Mouse (Mus musculus) left cerebral cortex, postnatal 14 days (tissue): Measurements from ENCODE around the gene Dab1. TPM values are rescaled to one million over a fixed set of nuclear protein-coding genes. Genes with fewer than 3 reads are reported as not detected.

ENCODE experiments used
- DNase-seq, 2 experiments: peaks; one replicate each; pipeline ENCODE4 v3.0.0; 2021 to 2022; ENCODE audit warnings: low spot score in 2 of 2, mixed read lengths in 1 of 2
- intact Hi-C: fragments of 180-260 bp; cut with DNase I; formaldehyde crosslinking; loops from one replicate; pipeline ENCODE4 v1.15.1; 2025
- total RNA-seq, 2 experiments: library from RNA; stranded (reverse); gene quantifications; 2 replicates each; pipeline ENCODE4 v1.2.3; 2021

Gene Dab1
- total RNA-seq, 2 experiments from 2014 or later, result 92.3 to 101 TPM

- peak; percentile 57 to 69 for DNase-seq
- intact Hi-C loops, result loop anchor here (10.0 kb wide), 1 partner anchor 292 kb away; no protein-coding TSS in a partner anchor
These were observed 1037.6 kb downstream of the Dab1 start for GRCm38 (mm10) chr4:104656728-104657127.

DNA sequence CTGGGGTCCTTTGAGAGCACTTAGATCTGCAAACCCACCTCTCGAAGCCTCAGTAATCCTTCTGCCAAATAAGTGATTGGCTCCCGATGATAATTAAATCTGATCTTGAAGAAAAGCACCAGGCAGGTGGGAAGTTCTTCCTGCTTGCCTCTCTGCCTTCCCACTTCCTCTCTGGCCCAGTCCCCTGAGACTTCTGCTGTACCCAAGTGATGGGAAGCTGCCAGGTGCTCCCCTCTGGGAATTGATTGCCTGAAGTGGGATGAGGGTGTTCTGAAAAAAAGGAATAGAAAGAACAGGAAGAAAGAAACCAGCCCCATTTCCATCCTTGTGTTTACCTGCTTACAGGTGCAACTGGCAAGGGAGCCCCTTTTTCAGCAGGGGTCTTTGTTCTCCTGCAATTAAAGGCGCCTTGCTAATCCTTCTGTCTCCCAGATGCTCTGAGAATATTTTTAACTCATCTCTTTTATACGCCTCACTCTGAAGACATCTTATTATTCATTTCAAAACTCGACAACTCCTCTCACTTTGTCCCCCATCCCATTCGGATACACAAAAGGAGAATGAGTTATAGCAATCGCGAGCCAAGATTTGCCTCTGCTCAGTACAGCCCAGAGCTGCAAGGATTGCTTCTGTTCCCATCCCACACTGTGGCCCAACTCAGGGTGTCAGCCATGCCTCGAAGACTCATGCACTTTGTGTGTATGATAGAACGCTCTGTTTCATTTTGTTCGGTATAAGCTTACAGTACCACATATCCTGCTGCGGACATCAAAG, 1043.9 kb downstream of the Dab1 start:
- peak in 1 of 2 experiments; percentile 59 for DNase-seq
- intact Hi-C loops, result no loop called here

DNA sequence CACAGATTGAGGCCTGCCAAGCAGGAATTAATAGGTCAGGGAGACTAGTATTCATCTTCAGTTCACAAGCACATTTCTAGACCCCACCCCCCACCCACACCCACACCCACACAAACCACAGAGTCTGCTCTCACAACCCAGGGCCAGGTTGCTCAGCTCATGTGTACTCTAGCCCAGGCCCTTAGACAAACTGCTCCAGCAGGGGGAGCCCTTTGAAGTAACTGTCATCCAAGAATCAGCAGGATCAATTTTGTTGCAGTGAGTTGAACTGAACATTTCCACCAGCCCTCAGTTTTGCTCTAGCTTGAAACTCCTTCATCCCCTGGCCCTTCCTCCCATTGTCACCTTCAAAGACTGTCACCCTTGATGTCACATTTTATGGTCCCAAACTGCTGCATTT, 1046.4 kb downstream of the Dab1 start:
- intact Hi-C loops, result no loop called here
- peak; percentile 50 to 69 for DNase-seq

GRCm38 (mm10) chr4:104666831-104667551, 1047.8 kb downstream of the Dab1 start:
- intact Hi-C loops, result no loop called here
- no peak for DNase-seq

- DNase-seq, result no peak
- intact Hi-C loops, result no loop called here
These were observed 1048.9 kb downstream of the Dab1 start for GRCm38 (mm10) chr4:104668061-104668460.

DNA sequence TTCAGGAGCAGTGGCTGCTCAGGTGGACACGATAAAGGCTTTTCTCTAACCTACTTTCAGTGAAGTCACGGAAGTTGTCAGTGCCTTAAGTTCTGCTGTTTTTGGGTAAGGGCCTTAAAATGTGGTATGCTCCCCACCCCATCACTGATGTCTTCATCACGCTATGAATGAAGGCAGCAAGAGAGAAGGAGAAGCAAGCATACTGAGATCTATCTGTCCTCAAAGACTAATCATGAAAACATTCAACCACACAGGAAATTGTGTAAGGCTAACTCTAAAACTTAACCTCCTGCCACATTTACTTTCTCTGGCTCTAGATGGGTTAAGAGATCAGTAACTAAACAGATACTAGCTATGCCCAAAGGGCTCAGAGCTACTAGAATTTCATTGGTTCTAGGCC, 1050.2 kb downstream of the Dab1 start:
- intact Hi-C loops, result no loop called here
- no peak for DNase-seq

DNA sequence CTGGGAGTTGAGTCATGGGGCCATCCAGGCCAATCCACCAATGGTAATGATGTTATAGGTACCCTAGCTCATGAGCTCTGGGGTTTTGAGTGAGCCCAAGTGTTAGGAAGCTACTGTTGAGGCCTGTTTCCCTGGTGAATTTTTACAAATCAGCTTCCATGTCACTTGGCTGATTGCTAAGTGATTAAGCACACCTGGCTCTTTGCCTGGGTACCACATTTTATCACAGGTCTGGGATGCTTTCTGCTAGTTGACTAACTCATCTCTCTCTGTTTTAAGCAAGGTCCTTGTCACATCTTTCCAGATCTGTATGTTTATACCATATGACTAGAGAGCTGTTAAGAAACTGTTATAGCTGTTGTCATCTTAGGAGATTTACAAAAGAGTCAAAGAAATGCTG, 1051.6 kb downstream of the Dab1 start:
- intact Hi-C loops, result loop anchor here (10.0 kb wide), 2 partner anchors 224 to 976 kb away; no protein-coding TSS in a partner anchor
- DNase-seq, result no peak

GRCm38 (mm10) chr4:104673317-104673716, 1054.2 kb downstream of the Dab1 start:
- DNase-seq, result no peak

GRCm38 (mm10) chr4:104674706-104675105, 1055.5 kb downstream of the Dab1 start:
- DNase-seq, result no peak

More at GRCm38 (mm10) chr4:104673317-104673716, 1054.2 kb downstream of the Dab1 start:
- intact Hi-C loops, result loop anchor here (10.0 kb wide), 2 partner anchors 221 to 979 kb away; no protein-coding TSS in a partner anchor

DNA sequence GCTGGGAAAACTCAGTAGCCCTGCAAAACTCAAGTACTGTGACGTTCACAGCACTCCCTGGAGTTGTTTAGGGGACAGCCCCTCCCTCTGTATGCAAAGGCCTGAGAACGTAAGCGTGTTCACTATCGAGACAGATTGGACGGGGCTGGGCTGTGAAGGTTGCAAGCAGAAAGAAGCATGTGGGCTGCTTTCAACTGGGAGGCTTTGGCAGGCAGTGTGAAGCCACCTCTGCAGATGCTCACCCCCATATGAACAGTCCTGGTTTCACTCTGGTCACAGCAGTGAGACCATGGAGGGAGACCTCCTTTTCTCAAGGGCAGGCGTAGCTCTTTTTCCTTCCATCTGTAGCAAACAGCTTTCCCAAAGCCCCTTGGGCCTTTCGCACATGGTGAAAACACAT, 1059.1 kb downstream of the Dab1 start:
- intact Hi-C loops, result loop anchor here (10.0 kb wide), 2 partner anchors 217 to 983 kb away; no protein-coding TSS in a partner anchor
- peak; percentile 43 to 66 for DNase-seq

More at GRCm38 (mm10) chr4:104674706-104675105, 1055.5 kb downstream of the Dab1 start:
- intact Hi-C loops, result loop anchor here (10.0 kb wide), 2 partner anchors 220 to 980 kb away; no protein-coding TSS in a partner anchor

- no peak for DNase-seq
- intact Hi-C loops, result no loop called here
These were observed 1061.3 kb downstream of the Dab1 start for GRCm38 (mm10) chr4:104680475-104680874.

DNA sequence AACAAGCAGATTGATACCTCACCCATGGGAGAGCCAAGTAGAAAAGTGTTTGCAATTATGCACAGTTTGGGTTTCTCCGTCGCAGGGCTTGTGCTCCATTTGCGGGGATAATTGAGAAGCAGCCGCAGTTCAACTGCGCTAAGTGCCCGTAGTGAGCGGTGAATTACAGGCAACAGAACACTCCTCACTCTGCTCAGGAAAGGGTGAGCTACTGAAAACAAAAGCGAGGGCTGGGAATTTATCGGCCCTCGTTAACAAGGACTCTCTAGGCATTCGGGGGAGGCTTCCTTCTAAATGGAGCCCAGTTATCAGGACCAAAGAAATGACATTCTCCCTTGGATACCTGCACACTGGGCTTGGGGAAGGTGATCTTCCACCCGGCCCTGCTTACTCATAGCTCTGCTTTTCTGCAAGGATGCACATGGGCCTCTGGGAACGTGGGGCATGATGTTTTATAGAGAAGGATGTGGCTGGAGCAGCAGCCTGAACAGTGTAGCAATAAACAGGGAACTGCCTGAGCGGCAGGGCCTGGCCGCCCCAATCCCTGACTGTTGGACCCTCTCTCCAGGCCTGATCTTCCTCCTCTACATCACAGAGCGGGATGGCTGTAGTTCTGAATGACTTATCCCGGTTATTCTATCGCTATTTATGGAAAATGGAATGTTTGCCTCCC, 1067.1 kb downstream of the Dab1 start:
- intact Hi-C loops, result no loop called here
- no peak for DNase-seq

GRCm38 (mm10) chr4:104689047-104689446, 1069.9 kb downstream of the Dab1 start:
- no peak for DNase-seq

GRCm38 (mm10) chr4:104691026-104691425, 1071.9 kb downstream of the Dab1 start:
- intact Hi-C loops, result no loop called here
- DNase-seq, result peak; percentile 36 to 62

More at GRCm38 (mm10) chr4:104689047-104689446, 1069.9 kb downstream of the Dab1 start:
- intact Hi-C loops, result no loop called here

- intact Hi-C loops, result no loop called here
- no peak for DNase-seq
These were observed 1075.0 kb downstream of the Dab1 start for GRCm38 (mm10) chr4:104694188-104694587.

DNA sequence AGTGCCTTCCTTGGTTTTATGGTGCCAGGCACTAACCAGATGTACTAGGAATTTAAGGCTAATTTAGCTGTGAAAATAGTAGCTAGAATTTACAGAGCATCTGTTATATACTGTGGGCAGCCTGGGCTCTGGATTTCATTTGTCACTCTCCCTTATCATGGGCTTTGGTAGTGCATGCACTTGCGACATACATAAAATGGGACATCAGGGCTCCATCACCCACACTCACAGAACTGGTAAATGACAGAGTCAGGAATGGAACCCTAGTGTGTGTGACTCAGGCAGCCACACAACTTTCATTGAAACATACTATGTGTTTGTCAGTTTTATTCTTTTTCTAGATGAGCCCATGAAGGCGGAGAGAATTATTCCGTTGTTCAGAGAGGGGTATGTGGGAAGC, 1077.4 kb downstream of the Dab1 start:
- intact Hi-C loops, result no loop called here

DNA sequence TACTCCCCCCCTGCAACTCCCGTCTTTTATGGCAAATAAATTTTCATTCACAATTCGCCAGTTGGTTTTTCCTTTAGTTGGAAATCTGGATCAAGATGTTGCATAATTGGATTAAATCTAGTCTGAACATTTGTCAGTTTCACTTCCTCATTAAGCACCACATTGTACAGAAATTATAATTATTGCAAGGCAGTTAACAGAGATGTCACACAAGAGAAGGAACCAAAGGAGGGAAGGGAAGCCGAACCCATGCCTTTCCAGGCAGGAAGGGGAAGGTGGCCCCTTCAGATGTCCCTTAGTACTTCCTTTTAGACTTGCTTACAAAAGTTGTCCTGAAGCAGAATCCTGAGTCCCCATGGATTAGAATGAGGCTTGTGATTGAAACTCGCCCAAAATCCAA, 1078.5 kb downstream of the Dab1 start:
- no peak for DNase-seq
- intact Hi-C loops, result no loop called here

More for the DNA sequence above, 1077.4 kb downstream of the Dab1 start:
- DNase-seq, result no peak

- intact Hi-C loops, result no loop called here
- DNase-seq, result no peak
These were observed 1086.8 kb downstream of the Dab1 start for GRCm38 (mm10) chr4:104705664-104706645.
